Mouse (Mus musculus) monocyte, adult 5-6 weeks (primary cell): ENCODE results near the gene Tars2. TPM values are rescaled to one million over a fixed set of nuclear protein-coding genes. Genes with fewer than 3 reads are reported as not detected.
"Not testable (repeated sequence)": the region's sequence is repeated elsewhere in the genome, so short reads cannot be mapped to it uniquely, and the experiment has no call there.

Experiments used
- ATAC-seq: fragments of 153-309, 156-312 bp; replicated peaks from 2 replicates; pipeline ENCODE4 v1.8.0; 2017; ENCODE audit warnings: mild to moderate bottlenecking; ENCODE audit not compliant: low TSS enrichment, insufficient number of reproducible peaks, severe bottlenecking, poor library complexity, low FRiP score
- total RNA-seq: library from RNA; stranded (forward); fragments of 200-1000, 200-491, 200-594 nt; gene quantifications from 3 replicates; pipeline ENCODE4 v1.2.3, GENCODE M21; 2017

Gene Tars2
- 15.4 to 29.0 TPM (median 21.4 TPM) in 3 replicates for total RNA-seq

- no peak for ATAC-seq
These were observed at the start of gene Tars2 for GRCm38 (mm10) chr3:95760106-95760505. Tars2 (minus strand) TSS chr3:95760206.

- no peak for ATAC-seq
These were observed 48.4 kb upstream of the Tars2 start for GRCm38 (mm10) chr3:95808384-95808783.

GRCm38 (mm10) chr3:95807630-95808029, 47.6 kb upstream of the Tars2 start:
- not testable (repeated sequence) for ATAC-seq

GRCm38 (mm10) chr3:95806677-95807076, 46.7 kb upstream of the Tars2 start:
- no peak for ATAC-seq

GRCm38 (mm10) chr3:95803851-95804250, 43.8 kb upstream of the Tars2 start:
- no peak for ATAC-seq

GRCm38 (mm10) chr3:95798756-95799155, 38.8 kb upstream of the Tars2 start:
- no peak for ATAC-seq

GRCm38 (mm10) chr3:95794299-95794698, 34.3 kb upstream of the Tars2 start:
- ATAC-seq = no peak

GRCm38 (mm10) chr3:95793662-95794061, 33.7 kb upstream of the Tars2 start:
- ATAC-seq = no peak

- ATAC-seq = no peak
These were observed 25.5 kb upstream of the Tars2 start for GRCm38 (mm10) chr3:95785501-95785900.

GRCm38 (mm10) chr3:95771985-95772384, 12.0 kb upstream of the Tars2 start:
- no peak for ATAC-seq

- no peak for ATAC-seq
These were observed 5.5 kb upstream of the Tars2 start for GRCm38 (mm10) chr3:95765534-95765933.

GRCm38 (mm10) chr3:95763811-95764210, 3.8 kb upstream of the Tars2 start:
- no peak for ATAC-seq

- no peak for ATAC-seq
These were observed 3.0 kb upstream of the Tars2 start for GRCm38 (mm10) chr3:95762961-95763360.

GRCm38 (mm10) chr3:95761771-95762170, 1.8 kb upstream of the Tars2 start:
- ATAC-seq = no peak

GRCm38 (mm10) chr3:95760656-95761055, 650 bp upstream of the Tars2 start:
- ATAC-seq = no peak

GRCm38 (mm10) chr3:95758467-95759218, 1.4 kb downstream of the Tars2 start:
- no peak for ATAC-seq

- no peak for ATAC-seq
These were observed 3.2 kb downstream of the Tars2 start for GRCm38 (mm10) chr3:95756808-95757207.

GRCm38 (mm10) chr3:95754345-95755206, 5.4 kb downstream of the Tars2 start:
- peak; percentile 98 for ATAC-seq

- no peak for ATAC-seq
These were observed 7.1 kb downstream of the Tars2 start for GRCm38 (mm10) chr3:95752935-95753334.

GRCm38 (mm10) chr3:95740406-95740805, 19.6 kb downstream of the Tars2 start:
- ATAC-seq = 0 out of 2 replicates have a peak, but pooled peaks have one; percentile 59
